Mouse (Mus musculus) embryonic fibroblast, embryonic 13.5 days (primary cell): Measurements from ENCODE around the gene Haus4.

Experiments used
- CTCF ChIP-seq: IDR thresholded peaks from 2 replicates; pipeline ENCODE4 v1.5.1; 2011; ENCODE audit warnings: mild to moderate bottlenecking, control low read depth, low read length, moderate library complexity, borderline replicate concordance; ENCODE audit not compliant: insufficient read depth
- POLR2A ChIP-seq: IDR thresholded peaks from 2 replicates; pipeline ENCODE4 v1.6.1; 2011; ENCODE audit warnings: low read depth, mild to moderate bottlenecking, control low read depth, low read length, moderate library complexity

DNA sequence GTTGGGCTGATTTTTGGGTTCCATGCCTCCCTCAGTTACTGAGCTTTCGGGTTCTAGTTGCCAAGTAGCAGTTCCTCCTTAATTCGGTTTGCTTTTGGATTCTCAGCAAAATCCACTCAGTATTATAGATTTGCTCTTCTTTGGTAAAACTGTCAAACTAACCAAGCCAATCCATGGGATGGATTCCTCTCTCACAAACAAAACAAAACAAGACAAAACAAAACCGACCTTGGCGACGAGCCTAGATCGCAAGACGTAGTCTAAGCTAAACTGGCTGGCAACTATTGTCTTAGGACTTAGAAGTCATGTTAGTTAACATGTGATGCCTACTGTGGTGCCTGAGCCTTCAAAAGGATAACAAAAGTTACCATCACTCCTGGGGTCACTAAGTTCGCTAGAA is 49.3 kb upstream of the Haus4 start:
- TF ChIP-seq POLR2A = no peak
- no peak for TF ChIP-seq CTCF
